Mouse (Mus musculus): ENCODE data around the gene Vps37c.

GRCm38 (mm10) chr19:10671854-10672417, 16.6 kb upstream of the Vps37c start:
- TF ChIP-seq POLR2A (IDR thresholded peaks at IDR 0.05; ENCODE audit: control insufficient read depth, low read depth, low read length) (no peak), CTCF (IDR thresholded peaks at IDR 0.05; ENCODE audit: control insufficient read depth, insufficient read depth, insufficient replicate concordance, low read depth, low read length) (no peak)
